Mouse (Mus musculus) adrenal gland, adult 10 weeks (tissue): ENCODE results near the gene 5430427O19Rik. TPM values are rescaled to one million over a fixed set of nuclear protein-coding genes. Genes with fewer than 3 reads are reported as not detected.

ENCODE experiments used
- polyA plus RNA-seq: library from polyadenylated mRNA; stranded (reverse); fragments of 350-450 nt; fragmentation: Illumina TruSeq; extraction: RNeasy Lipid Tissue Mini Kit (QIAGEN cat#74804); gene quantifications from one replicate; pipeline ENCODE4 v1.2.3, GENCODE M21; 2014; ENCODE audit warnings: low read depth, low replicate concordance

The 5430427O19Rik gene
- 1.7 TPM for polyA plus RNA-seq

GRCm38 (mm10) chrX:85869914-85870483 is at the start of gene 5430427O19Rik:
5430427O19Rik (plus strand) TSS chrX:85870354.

Other genes with a start within 250 kb of the 5430427O19Rik start
- gene Gk, start 93.5 kb upstream of the 5430427O19Rik start, polyA plus RNA-seq = 81.3 TPM
- gene Samt3, start 173.8 kb downstream of the 5430427O19Rik start, polyA plus RNA-seq = not detected